Mouse (Mus musculus): ENCODE results near the gene Pclo.
A peak's percentile ranks its signal among the peaks of the same experiment; 100 is the strongest.
"Not testable (repeated sequence)": the region's sequence is repeated elsewhere in the genome, so short reads cannot be mapped to it uniquely, and the experiment has no call there.

Pclo gene

DNA sequence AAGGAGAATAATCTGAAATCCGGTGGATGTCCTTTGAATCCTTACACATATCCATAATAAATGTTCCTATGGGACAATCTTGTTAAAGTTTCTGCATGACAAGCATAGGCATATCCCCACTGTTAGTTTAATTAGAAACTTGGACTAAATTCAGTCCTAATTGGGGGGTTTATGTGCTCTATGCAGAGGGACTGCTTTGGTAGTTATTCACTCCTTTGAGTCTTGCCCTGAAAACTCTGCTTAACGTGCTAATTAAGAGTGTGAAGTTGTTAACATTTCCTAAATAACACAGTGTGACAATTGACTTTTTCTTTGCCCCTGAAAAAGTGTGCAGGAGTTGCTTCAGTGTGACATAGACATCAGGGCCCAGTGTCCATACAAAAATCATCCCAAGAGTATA is 177.3 kb downstream of the Pclo start:
- DNase-seq, result no peak

GRCm38 (mm10) chr5:14696745-14697144 is 182.0 kb downstream of the Pclo start:
- DNase-seq, result no peak

- DNase-seq, result no peak
These were observed 186.2 kb downstream of the Pclo start for GRCm38 (mm10) chr5:14700900-14701299.

GRCm38 (mm10) chr5:14705423-14705822 is 190.7 kb downstream of the Pclo start:
- no peak for DNase-seq

DNA sequence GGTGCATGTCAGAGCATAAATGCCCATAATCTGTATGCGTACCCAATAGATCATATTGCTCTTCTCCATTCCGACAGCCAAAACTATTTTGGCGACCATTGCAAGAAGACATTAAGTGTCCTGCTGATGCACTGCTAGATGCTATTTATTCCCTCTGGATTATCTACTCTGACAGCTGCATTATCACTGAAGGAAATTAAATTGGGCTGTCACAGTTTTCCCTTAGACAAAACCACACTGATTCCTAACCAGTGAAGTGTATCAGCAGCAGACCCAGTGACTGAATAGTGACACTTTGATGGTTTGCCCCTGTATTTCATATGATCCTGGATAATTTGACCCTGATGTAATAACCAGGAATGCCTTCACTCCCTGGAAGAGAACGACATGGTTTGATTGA is 192.6 kb downstream of the Pclo start:
- DNase-seq, result no peak

DNA sequence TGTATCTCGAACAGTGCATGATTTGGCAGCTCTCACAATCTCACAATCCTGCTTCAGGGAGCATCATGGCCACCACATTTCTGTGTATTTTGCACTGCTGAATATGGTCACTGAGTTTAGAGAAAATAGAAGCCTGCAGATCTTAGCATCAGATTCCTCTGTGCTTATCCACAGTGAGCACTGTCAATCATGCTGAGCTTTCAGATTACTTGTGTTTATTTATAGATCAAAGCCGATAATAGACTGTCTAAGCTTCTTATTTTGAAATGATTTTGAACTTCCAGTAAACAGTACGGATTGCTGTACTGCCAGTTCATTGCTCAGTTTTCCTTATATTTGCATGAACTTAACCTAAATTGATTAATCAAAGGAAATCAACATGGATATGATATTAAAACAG is 208.9 kb downstream of the Pclo start:
- no peak for DNase-seq

DNA sequence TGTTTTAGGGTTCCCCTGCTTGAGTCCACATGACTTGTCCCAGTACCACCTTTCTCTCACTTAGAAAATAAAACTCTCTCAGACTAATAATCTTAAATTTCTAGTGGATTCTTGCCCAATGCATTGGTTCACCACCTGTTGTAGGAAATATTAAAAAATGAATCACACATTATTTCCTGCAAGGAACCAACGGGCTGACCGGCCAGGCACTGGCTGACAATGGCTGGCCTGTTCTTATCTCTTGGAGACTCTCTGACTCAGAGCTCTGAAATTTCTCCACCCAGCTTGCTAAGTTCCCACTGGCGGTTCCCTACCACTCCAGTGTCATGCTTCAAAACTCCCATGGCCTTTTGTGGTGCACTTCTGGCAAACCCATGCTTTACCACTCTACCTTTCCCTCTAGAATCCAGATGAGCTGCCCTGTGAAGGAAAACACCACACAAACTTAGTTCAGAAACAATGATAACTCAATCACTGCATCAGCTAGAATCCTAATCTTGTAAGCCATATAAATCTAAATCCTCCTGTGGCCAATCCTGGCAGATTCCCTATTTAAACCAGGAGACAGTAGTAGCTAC is 214.0 kb downstream of the Pclo start:
- no peak for DNase-seq

- DNase-seq, result peak; percentile 90 to 96
These were observed 236.2 kb downstream of the Pclo start for GRCm38 (mm10) chr5:14750882-14751281.

- no peak for DNase-seq
These were observed 252.0 kb downstream of the Pclo start for GRCm38 (mm10) chr5:14766686-14767085.

GRCm38 (mm10) chr5:14782362-14783082 is 267.8 kb downstream of the Pclo start:
- DNase-seq, result no peak

DNA sequence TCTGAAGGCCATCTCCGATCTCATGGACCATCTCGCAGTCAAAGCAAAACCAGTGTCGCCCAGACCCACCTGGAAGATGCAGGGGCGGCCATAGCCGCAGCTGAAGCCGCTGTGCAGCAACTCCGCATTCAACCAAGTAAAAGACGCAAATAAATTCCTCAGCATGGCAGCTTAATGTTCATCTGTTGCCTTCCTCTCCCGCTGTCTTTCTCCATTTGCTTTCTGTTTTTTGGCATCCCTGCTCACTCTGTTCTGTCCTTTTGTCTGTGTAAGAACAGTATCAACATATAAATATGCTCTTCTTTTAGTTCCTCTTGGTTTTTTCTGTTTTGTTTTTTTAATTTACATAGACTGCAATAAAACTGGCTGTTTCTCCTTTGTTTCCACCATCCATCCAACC is 279.2 kb downstream of the Pclo start:
- DNase-seq, result peak; percentile 4 to 17

GRCm38 (mm10) chr5:14807136-14807535 is 292.4 kb downstream of the Pclo start:
- DNase-seq, result peak; percentile 60

GRCm38 (mm10) chr5:14833165-14833860 is 318.6 kb downstream of the Pclo start:
- DNase-seq, result peak in 1 of 2 experiments; percentile 6

DNA sequence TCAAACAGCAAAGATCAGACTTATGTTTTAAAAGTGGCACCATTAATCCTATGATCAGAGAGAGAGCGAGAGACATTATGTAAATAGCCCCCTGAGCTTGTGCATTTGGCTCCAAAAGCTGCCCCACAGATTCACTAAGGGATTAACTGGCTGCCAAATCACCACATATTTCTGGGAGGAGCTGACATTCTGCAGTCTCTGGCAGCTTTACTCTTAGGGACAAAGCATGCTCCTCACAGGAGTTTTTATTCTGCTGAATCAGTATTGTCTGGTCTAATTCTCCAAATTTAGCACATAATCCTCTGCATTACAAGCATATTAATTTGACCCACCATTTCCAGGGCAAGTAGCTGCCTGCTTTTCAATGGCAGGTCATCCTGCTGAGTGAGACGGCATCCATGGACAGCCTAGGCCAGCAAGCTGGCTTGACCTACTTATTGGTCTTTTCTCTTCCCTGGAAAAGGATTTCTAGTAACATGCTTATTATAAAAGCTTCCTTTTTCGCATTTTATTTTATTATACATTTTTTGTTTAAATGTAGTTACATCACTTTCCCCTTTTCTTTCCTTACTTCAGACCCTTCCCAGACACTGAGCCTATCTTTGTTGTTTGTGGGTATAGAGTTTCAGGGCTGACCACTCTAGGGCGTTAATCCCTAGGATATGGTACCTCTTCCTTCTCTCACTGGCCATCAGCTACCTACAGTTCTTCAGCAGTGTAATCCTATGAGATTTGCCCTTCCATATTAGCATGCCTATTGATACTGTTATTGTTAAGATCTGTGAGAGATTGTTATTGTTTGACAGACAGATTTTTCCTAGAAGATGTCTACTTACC is 319.7 kb downstream of the Pclo start:
- peak; percentile 26 to 53 for DNase-seq

DNA sequence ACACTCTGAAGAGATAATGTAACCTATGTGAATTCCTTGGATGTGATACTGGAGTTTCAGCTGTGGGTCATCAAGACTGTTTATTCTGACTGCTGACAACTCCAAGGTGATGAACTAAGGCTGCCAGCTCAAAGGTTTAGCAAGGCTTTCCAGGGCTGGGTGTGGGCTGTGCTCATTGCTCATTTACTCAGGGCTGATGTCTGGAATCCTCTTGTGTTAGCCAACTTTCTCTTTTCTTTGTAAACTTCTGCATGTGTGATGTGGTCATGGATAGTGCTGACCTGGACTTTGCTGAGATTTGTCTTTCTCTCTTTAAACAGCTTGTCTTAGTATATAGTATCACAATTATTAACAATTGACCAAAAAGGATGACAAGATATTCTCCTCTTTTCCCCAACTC is 338.9 kb downstream of the Pclo start:
- no peak for DNase-seq

- not testable (repeated sequence) for DNase-seq
These were observed 370.6 kb downstream of the Pclo start for GRCm38 (mm10) chr5:14885291-14885690.

- DNase-seq, result no peak
These were observed 377.5 kb downstream of the Pclo start for GRCm38 (mm10) chr5:14892242-14892641.

DNA sequence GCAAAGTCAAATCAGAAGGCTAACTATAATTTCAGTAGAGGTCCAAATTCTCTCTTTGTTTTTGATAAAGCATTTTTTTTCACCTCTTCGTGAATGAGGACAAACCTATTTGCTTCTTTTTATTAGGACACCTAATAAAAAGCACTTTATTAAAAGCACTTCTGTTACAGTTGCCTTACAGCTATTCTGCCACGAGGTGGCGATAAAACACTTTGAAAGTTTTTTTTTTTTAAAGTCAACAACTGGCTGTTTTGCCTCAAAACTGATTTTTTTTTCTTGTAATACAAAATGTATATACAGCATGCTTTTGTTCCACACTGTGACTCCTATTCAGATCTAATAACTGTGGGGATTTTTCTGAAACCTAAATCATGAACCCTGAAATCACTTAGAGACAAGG is 388.8 kb downstream of the Pclo start:
- not testable (repeated sequence) for DNase-seq
